Mouse (Mus musculus): ENCODE data around the gene Aire. TPM values are rescaled to one million over a fixed set of nuclear protein-coding genes. Genes with fewer than 3 reads are reported as not detected.

Gene Aire
- polyA plus RNA-seq, 1 experiment: 0.09 TPM

DNA sequence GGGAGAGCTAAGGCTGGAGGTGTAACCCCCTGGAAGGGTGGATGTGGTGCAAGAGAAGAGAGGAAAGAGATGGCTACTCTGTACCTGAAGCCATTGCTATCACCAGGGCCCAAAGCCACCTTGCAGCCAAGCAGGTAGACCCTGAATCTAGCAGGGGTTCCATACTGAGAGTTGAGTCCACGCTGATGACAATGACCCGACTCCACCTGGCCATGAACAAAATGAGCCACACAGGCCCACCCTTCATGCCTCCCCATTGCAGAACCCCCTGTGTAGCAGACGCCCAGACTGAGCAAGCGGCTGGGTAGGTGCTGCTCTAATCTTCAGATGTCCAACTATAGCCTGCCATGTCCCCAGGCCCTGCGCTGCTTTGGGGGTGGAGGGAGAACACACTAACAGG, 57.6 kb downstream of the Aire start:
- no peak for TF ChIP-seq GATA1 (IDR thresholded peaks at IDR 0.05; ENCODE audit: low read length)

DNA sequence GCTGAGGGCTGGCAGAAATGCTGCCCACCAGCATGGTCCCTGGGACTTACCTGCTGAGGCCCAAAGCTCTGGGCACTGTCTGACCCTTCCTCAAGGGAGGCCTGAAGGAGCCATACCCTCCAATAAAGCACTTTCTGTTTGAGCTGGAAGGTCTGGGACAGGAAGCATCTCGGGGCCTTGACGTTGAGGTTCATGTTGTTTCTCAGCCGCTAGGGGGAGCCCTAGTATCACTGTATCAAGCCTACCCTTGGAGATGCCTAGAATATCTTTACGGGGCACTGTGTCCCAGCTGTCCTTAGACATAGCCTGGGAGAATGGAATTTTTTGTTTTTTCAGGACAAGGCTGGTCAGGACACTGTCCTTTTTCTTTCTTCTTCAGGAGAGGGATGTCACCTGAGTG, 58.8 kb downstream of the Aire start:
- TF ChIP-seq GATA1 (IDR thresholded peaks at IDR 0.05; ENCODE audit: low read length): no peak

Other genes with a start within 250 kb of the Aire start
- not detected in 2 replicates for gene Gm9639, start 248.5 kb downstream of the Aire start, polyA plus RNA-seq (2012)
- gene Gm19668, start 244.5 kb downstream of the Aire start, polyA plus RNA-seq (2012): not detected in 2 replicates
- gene Gm9507, start 231.8 kb downstream of the Aire start, polyA plus RNA-seq (2012): not detected in 2 replicates
- not detected in 2 replicates for gene Gm2696, start 228.9 kb downstream of the Aire start, polyA plus RNA-seq (2012)
- gene Krtap10-4, start 216.5 kb downstream of the Aire start, polyA plus RNA-seq (2012): not detected in 2 replicates
- not detected in 2 replicates for gene Krtap10-10, start 207.7 kb downstream of the Aire start, polyA plus RNA-seq (2012)
- not detected in 2 replicates for gene Gm36176, start 196.8 kb downstream of the Aire start, polyA plus RNA-seq (2012)
- gene Gm10318, start 190.8 kb downstream of the Aire start, polyA plus RNA-seq (2012): not detected in 2 replicates
- not detected in 2 replicates for gene Gm3285, start 181.6 kb downstream of the Aire start, polyA plus RNA-seq (2012)
- not detected in 2 replicates for gene Lrrc3, start 141.1 kb downstream of the Aire start, polyA plus RNA-seq (2012)
- not detected in 2 replicates for gene Trpm2, start 73.0 kb downstream of the Aire start, polyA plus RNA-seq (2012)
- 27.6 and 27.7 TPM in 2 replicates for gene 1810043G02Rik, start 65.1 kb downstream of the Aire start, polyA plus RNA-seq (2012)
- 111 and 128 TPM in 2 replicates for gene Pfkl, start 33.5 kb downstream of the Aire start, polyA plus RNA-seq (2012)
- not detected in 2 replicates for gene Dnmt3l, start 1.7 kb downstream of the Aire start, polyA plus RNA-seq (2012)
- gene Icosl, start 25.7 kb upstream of the Aire start, polyA plus RNA-seq (2012): not detected in 2 replicates
- 88.0 and 106 TPM in 2 replicates for gene D10Jhu81e, start 126.2 kb upstream of the Aire start, polyA plus RNA-seq (2012)
- 19.6 and 23.1 TPM in 2 replicates for gene Pwp2, start 141.5 kb upstream of the Aire start, polyA plus RNA-seq (2012)
- gene Trappc10, start 201.0 kb upstream of the Aire start, polyA plus RNA-seq (2012): 67.8 and 109 TPM in 2 replicates

Data from G1E-ER4 (cell line).